ENCODE assay signal across 21 mouse cellular contexts in genomic region chr15:10920212-10920611, GRCm38 (mm10). TPM values are rescaled to one million over a fixed set of nuclear protein-coding genes. Genes with fewer than 3 reads are reported as not detected.
A peak's percentile ranks its signal among the peaks of the same experiment; 100 is the strongest.
DNase-seq lines count a peak whose midpoint lies in the region; ATAC-seq lines count a peak whose summit lies in the region.
"Had no signal": no experiment of that assay in that cellular context is flagged by ENCODE, and none has a peak within 500 bp of the region (broad histone marks: within the 10 kb centered on the region; RNA-seq: fewer than 3 reads in every experiment).

No protein-coding gene starts in this region.

- H3K4me3 ChIP-seq in heart, embryonic 11.5 days (ENCODE audit: low read depth, low read length) = no peak overlapping the region
- no peak overlapping the region for H3K4me3 ChIP-seq in kidney, embryonic 15.5 days (replicated peaks)
- H3K4me3 ChIP-seq: embryonic facial prominence, embryonic 10.5 days; embryonic facial prominence, embryonic 12.5 days; forebrain, embryonic 10.5 days; forebrain, embryonic 12.5 days had no signal

- no peak overlapping the region for H3K4me2 ChIP-seq in heart, embryonic 11.5 days
- no peak overlapping the region for H3K4me2 ChIP-seq in kidney, embryonic 15.5 days
- H3K4me2 ChIP-seq: embryonic facial prominence, embryonic 12.5 days; forebrain, embryonic 12.5 days had no signal

- H3K9me3 ChIP-seq in heart, embryonic 11.5 days (replicated peaks; ENCODE audit: control insufficient read depth, low read length) = no peaks in the 10 kb centered on the region
- H3K9me3 ChIP-seq in kidney, embryonic 15.5 days (replicated peaks) = no peaks in the 10 kb centered on the region
- H3K9me3 ChIP-seq: embryonic facial prominence, embryonic 10.5 days; embryonic facial prominence, embryonic 12.5 days; forebrain, embryonic 10.5 days; forebrain, embryonic 12.5 days had no signal

- H3K36me3 ChIP-seq in heart, embryonic 11.5 days (ENCODE audit: control insufficient read depth, insufficient read depth, low read length) = no peaks in the 10 kb centered on the region
- no peaks in the 10 kb centered on the region for H3K36me3 ChIP-seq in kidney, embryonic 15.5 days
- H3K36me3 ChIP-seq: embryonic facial prominence, embryonic 10.5 days; embryonic facial prominence, embryonic 12.5 days; forebrain, embryonic 10.5 days; forebrain, embryonic 12.5 days had no signal

- no peak overlapping the region for H3K27ac ChIP-seq in heart, embryonic 11.5 days (ENCODE audit: low read depth, low read length)
- no peak overlapping the region for H3K27ac ChIP-seq in kidney, embryonic 15.5 days
- H3K27ac ChIP-seq: embryonic facial prominence, embryonic 10.5 days; embryonic facial prominence, embryonic 12.5 days; forebrain, embryonic 10.5 days; forebrain, embryonic 12.5 days had no signal

- no peak overlapping the region for H3K9ac ChIP-seq in heart, embryonic 11.5 days (ENCODE audit: low read depth, low read length)
- H3K9ac ChIP-seq in kidney, embryonic 15.5 days = no peak overlapping the region
- H3K9ac ChIP-seq: embryonic facial prominence, embryonic 12.5 days; forebrain, embryonic 12.5 days had no signal

- peak; percentile 0 for DNase-seq in heart, adult 11 months
- peak; percentile 21 for DNase-seq in 416B (ENCODE audit: low read depth)
- DNase-seq in layer of hippocampus, postnatal 25 days (ENCODE audit: extremely low spot score in 1 of 2, low spot score in 1 of 2) = no peak
- DNase-seq: adrenal gland, adult 8-10 months; adrenal gland, postnatal 14 days; adrenal gland, postnatal 36 days; cerebellum, adult 11-12 months; cerebellum, adult 2 months; cerebellum, adult 9-10 months; cerebellum, postnatal 10 days; cerebellum, postnatal 25 days had no signal

- peaks cover 4% of the 10 kb centered on the region for H3K27me3 ChIP-seq in heart, embryonic 11.5 days (ENCODE audit: control insufficient read depth, insufficient read depth, low read length)
- 0 out of 2 replicates have a peak, but pooled peaks cover 3% of the 10 kb centered on the region for H3K27me3 ChIP-seq in kidney, embryonic 15.5 days
- H3K27me3 ChIP-seq: embryonic facial prominence, embryonic 12.5 days; forebrain, embryonic 12.5 days had no signal

- 73% methylated on average over 5 of the region's 5 CpGs for WGBS in heart, embryonic 11.5 days (ENCODE audit: insufficient replicate concordance)
- 74% methylated on average over 5 of the region's 5 CpGs for WGBS in kidney, embryonic 15.5 days

- ATAC-seq in heart, embryonic 11.5 days (replicated peaks; ENCODE audit: insufficient number of reproducible peaks, low FRiP score, low TSS enrichment) = no peak
- peak; percentile 54; the same call in 1 of the 2 replicates for ATAC-seq in granulocyte monocyte progenitor cell, adult 5-6 weeks (replicated peaks; ENCODE audit: poor library complexity, severe bottlenecking)
- ATAC-seq in kidney, embryonic 15.5 days (replicated peaks; ENCODE audit: low FRiP score) = no peak
- ATAC-seq: forebrain, embryonic 14.5 days; forebrain, embryonic 16.5 days had no signal

- H3K4me1 ChIP-seq in heart, embryonic 11.5 days (ENCODE audit: control insufficient read depth, insufficient read depth, low read length) = no peaks in the 10 kb centered on the region
- no peaks in the 10 kb centered on the region for H3K4me1 ChIP-seq in kidney, embryonic 15.5 days
- H3K4me1 ChIP-seq: embryonic facial prominence, embryonic 10.5 days; embryonic facial prominence, embryonic 12.5 days had no signal

RNA-seq across cellular contexts. Expression of gene C1qtnf3, which starts 31.9 kb away (rescaled TPM):
- polyA plus RNA-seq in heart, embryonic 11.5 days (2014; fragmentation: Nextera tagmentation; extraction: Ambion mirVana) = 0.19 and 0.66 TPM in 2 replicates
- total RNA-seq in granulocyte monocyte progenitor cell, adult 5-6 weeks (2014; fragmentation: Nextera tagmentation) = not detected in 2 replicates
- not detected in 2 replicates for total RNA-seq in granulocyte monocyte progenitor cell, adult 5-6 weeks (2017)
- not detected for total RNA-seq in layer of hippocampus, postnatal 25 days (2021)
- 14.7 and 15.8 TPM in 2 replicates for polyA plus RNA-seq in kidney, embryonic 15.5 days (2015; fragmentation: Nextera tagmentation; extraction: Ambion mirVana)
- total RNA-seq: MEL had no signal
- polyA plus RNA-seq: forebrain, embryonic 10.5 days had no signal

Comparison
In these comparisons a context has a peak if more than half of its experiments do, and no peak if none do; other contexts are left out.
1. DNase-seq: peak in heart, adult 11 months (single experiment) and 416B (single experiment); none in layer of hippocampus, postnatal 25 days (0 of 2).